Mouse (Mus musculus): ENCODE results near the gene Lmod1. TPM values are rescaled to one million over a fixed set of nuclear protein-coding genes. Genes with fewer than 3 reads are reported as not detected.

Gene Lmod1
- total RNA-seq (2017): not detected in 2 replicates

DNA sequence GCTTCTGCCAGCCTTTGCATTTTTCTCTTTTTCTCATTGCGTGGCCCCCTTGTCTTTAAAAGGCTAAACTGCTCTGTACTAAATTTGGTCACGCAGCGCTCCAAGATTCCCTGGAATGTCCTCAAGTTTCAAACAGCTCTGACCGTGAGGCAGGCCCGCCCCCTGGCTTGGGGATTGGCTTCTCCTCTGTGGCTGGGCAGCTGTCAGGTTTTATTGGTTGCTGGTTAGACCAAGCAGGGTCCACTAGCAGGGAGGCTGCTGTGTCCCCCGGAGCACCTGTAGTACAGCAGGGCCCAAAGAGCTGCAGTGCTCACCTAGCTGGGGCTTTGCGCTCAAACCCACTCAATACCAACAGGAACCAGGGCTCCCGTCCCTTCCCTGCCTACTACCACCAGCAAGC, at the start of gene Lmod1:
Gene Lmod1, plus strand, starts transcription at position 237 of the 400 bp plus-strand sequence.
- no peak for ATAC-seq (replicated peaks in 1 of 2; ENCODE audit: insufficient read depth in 1 of 2, low FRiP score in 2 of 2, low TSS enrichment in 1 of 2, low read depth in 1 of 2, poor library complexity in 2 of 2, severe bottlenecking in 2 of 2)

- ATAC-seq (replicated peaks in 1 of 2; ENCODE audit: insufficient read depth in 1 of 2, low FRiP score in 2 of 2, low TSS enrichment in 1 of 2, low read depth in 1 of 2, poor library complexity in 2 of 2, severe bottlenecking in 2 of 2): peak; percentile 43 to 55; a peak in 3 of 4 replicates
Observed at GRCm38 (mm10) chr1:135280646-135281045, 44.0 kb upstream of the Lmod1 start.

DNA sequence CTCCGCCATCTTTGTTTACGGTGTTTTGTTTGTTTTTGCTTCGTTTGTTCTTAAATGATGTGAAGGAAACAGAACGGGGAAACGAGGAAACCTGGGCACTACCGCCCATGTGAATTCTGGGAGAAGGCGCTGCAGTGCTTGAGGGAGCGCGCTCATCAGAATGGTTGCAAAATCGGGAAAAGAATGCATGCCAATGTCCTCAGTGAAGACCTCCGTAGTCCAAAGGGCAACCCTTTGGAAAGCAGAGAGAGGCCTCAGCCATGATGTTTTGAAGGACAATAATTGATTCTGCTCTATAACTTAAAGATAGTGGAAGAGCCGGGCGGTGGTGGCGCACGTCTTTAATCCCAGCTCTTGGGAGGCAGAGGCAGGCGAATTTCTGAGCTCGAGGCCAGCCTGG, 42.8 kb upstream of the Lmod1 start:
- ATAC-seq (replicated peaks in 1 of 2; ENCODE audit: insufficient read depth in 1 of 2, low FRiP score in 2 of 2, low TSS enrichment in 1 of 2, low read depth in 1 of 2, poor library complexity in 2 of 2, severe bottlenecking in 2 of 2): no peak

DNA sequence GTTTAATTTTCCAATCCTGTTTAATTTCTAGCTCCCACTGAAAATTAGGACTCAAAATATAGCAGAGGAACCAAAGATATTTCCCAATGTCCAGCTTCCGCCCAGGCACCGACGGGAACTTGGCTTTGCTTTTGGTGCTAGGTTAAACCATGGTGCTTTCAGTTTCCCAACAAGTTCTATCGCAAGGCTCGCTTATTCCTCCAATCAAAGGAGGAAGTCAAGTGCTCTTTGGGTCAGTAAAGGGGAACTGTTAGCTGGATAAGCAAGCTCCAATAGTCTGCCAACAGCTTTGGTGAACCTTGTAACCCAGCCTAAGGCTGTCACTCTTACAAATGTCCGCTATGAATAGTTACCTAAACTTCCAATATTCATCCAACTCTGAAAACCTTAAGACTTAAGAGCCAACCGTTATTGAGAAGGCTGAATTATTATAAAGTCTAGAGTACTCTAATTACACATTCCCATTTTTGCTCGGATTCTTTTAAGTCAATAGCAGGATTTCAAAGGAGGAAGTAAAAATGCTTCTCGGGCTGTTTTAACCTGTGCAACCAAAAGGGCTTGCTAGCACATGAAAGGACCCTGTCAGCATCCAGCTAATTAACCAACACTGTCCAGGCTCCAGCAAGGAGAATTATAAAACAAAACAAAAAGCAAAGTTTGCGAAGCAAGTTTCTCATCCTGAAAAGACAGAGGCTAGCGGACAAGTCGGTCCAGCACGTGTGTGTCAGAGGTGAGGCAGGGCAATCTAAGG, 41.9 kb upstream of the Lmod1 start:
- ATAC-seq (replicated peaks in 1 of 2; ENCODE audit: insufficient read depth in 1 of 2, low FRiP score in 2 of 2, low TSS enrichment in 1 of 2, low read depth in 1 of 2, poor library complexity in 2 of 2, severe bottlenecking in 2 of 2): peak; percentile 76 to 84

DNA sequence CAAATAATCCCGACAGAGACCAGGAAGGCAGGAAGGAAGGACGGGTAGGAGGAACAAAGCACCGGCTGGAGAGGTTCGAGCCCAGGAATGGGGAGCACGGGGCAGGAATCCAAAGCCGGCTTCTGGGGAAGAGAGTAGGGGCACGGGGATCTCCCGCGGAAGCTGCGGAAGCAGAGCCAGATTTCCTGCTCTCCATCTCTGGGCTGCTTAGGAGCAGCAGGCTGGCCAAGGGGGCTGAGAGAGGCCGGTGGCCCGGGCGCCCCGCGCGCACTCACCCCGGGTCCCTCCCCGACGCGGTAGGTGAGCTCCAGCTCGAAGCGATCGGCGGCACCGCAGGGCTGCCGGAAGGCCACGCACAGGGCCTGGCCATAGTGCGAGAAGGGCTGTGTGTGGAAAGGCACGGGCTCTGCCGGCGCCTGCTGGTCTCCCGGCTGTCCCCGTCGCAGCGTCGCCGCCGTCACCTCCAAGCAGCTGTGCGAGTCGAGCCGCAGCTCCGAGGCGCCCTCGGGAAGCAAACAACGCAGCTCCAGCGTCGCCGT, 41.3 kb upstream of the Lmod1 start:
- peak in 1 of 2 experiments; percentile 20; a peak in 1 of 4 replicates for ATAC-seq (replicated peaks in 1 of 2; ENCODE audit: insufficient read depth in 1 of 2, low FRiP score in 2 of 2, low TSS enrichment in 1 of 2, low read depth in 1 of 2, poor library complexity in 2 of 2, severe bottlenecking in 2 of 2)

- ATAC-seq (replicated peaks in 1 of 2; ENCODE audit: insufficient read depth in 1 of 2, low FRiP score in 2 of 2, low TSS enrichment in 1 of 2, low read depth in 1 of 2, poor library complexity in 2 of 2, severe bottlenecking in 2 of 2): peak; percentile 52 to 57
Observed at GRCm38 (mm10) chr1:135283826-135284291, 40.7 kb upstream of the Lmod1 start, which contains the start of gene Rnpep. Gene Rnpep, minus strand, starts transcription at chr1:135284084.

GRCm38 (mm10) chr1:135286311-135286710, 38.3 kb upstream of the Lmod1 start:
- no peak for ATAC-seq (replicated peaks in 1 of 2; ENCODE audit: insufficient read depth in 1 of 2, low FRiP score in 2 of 2, low TSS enrichment in 1 of 2, low read depth in 1 of 2, poor library complexity in 2 of 2, severe bottlenecking in 2 of 2)

GRCm38 (mm10) chr1:135290908-135291307, 33.7 kb upstream of the Lmod1 start:
- ATAC-seq (replicated peaks in 1 of 2; ENCODE audit: insufficient read depth in 1 of 2, low FRiP score in 2 of 2, low TSS enrichment in 1 of 2, low read depth in 1 of 2, poor library complexity in 2 of 2, severe bottlenecking in 2 of 2): no peak

DNA sequence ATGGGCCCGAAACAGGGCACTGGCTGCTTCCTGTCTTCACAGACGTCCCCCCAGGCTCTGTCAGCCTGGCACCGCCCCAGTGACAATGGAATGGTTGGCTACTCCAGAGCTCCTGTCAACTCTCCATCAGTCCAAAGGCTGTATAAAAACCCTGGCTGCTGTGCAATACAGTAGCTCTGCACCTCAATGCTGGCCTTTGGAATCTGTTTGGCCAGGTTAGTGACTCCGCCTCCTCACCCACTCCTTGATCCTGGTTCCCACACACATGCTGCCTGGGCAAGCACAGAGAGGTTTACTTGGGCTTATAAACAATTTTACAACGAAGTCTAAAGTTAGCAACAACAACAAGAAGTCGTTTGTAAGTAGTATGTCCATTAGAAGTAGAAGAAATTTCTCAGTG, 13.3 kb upstream of the Lmod1 start:
- no peak for ATAC-seq (replicated peaks in 1 of 2; ENCODE audit: insufficient read depth in 1 of 2, low FRiP score in 2 of 2, low TSS enrichment in 1 of 2, low read depth in 1 of 2, poor library complexity in 2 of 2, severe bottlenecking in 2 of 2)

- ATAC-seq (replicated peaks in 1 of 2; ENCODE audit: insufficient read depth in 1 of 2, low FRiP score in 2 of 2, low TSS enrichment in 1 of 2, low read depth in 1 of 2, poor library complexity in 2 of 2, severe bottlenecking in 2 of 2): no peak
Observed at GRCm38 (mm10) chr1:135312201-135312600, 12.4 kb upstream of the Lmod1 start.

DNA sequence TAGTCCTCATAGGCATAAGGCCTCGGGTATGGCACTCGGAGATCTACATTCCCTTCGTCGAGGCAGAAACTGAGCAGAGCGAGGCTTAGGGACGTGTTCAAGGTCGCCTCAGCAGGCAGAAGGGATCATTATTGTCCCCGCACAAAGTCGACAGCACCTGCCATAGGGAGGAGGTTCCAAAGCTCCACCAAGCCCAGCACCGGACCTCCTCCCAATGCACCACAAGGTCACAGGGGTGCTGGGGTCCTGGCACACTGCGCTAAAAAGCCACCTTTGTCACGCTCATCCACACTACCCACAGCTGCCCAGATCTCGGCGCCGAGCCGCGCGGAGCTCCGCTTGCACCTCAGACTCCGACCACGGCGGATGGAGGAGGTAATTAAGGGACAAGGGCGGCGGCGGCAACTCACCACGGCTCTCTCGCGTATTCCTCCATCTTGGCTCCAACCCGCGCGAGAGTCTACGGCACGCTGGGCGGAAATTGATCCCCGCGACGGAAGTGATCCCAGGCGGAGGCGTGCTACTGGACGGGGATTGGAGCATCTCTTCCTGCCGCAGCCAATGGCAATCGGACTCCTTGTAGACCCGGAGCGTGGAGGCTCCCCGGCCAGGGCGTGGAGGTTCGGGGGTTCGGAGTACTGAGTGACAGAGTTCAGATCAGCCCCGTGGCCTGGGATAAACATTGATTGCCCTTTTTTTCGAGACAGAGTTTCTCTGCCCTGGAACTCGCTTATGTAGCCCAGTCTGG, 11.1 kb upstream of the Lmod1 start, which contains the start of gene Timm17a:
Gene Timm17a, minus strand, starts transcription at position 495 of the 748 bp plus-strand sequence.
- peak; percentile 100 for ATAC-seq (replicated peaks in 1 of 2; ENCODE audit: insufficient read depth in 1 of 2, low FRiP score in 2 of 2, low TSS enrichment in 1 of 2, low read depth in 1 of 2, poor library complexity in 2 of 2, severe bottlenecking in 2 of 2)

DNA sequence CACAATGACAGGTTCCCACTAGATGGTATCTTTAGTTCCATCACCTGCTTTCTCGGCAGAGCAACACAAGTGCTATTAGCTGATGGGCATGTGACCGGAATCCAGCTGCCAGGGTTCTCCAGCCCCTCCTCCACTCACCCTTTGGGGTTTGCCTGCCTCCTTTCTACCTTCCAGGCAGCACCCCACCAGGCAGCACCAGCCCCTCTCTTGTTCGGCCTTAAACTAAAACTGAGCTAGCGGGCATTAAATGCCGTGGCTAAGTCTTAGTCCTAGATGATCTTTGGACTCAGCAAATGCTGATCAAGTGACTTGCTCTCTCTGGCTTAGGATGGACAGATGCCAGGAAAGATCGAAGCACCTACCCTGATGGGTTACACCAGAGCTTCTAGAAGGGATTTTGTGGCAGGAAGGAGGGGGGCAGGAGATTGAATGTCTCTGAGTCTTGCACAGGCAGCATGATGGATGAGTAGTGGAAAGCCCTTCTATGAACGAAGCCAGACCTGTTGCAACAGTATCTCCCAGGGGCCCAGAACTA, 1.2 kb upstream of the Lmod1 start:
- ATAC-seq (replicated peaks in 1 of 2; ENCODE audit: insufficient read depth in 1 of 2, low FRiP score in 2 of 2, low TSS enrichment in 1 of 2, low read depth in 1 of 2, poor library complexity in 2 of 2, severe bottlenecking in 2 of 2): no peak

GRCm38 (mm10) chr1:135325934-135326333, 1.3 kb downstream of the Lmod1 start:
- ATAC-seq (replicated peaks in 1 of 2; ENCODE audit: insufficient read depth in 1 of 2, low FRiP score in 2 of 2, low TSS enrichment in 1 of 2, low read depth in 1 of 2, poor library complexity in 2 of 2, severe bottlenecking in 2 of 2): no peak

- no peak for ATAC-seq (replicated peaks in 1 of 2; ENCODE audit: insufficient read depth in 1 of 2, low FRiP score in 2 of 2, low TSS enrichment in 1 of 2, low read depth in 1 of 2, poor library complexity in 2 of 2, severe bottlenecking in 2 of 2)
Observed at GRCm38 (mm10) chr1:135328368-135328767, 3.8 kb downstream of the Lmod1 start.

DNA sequence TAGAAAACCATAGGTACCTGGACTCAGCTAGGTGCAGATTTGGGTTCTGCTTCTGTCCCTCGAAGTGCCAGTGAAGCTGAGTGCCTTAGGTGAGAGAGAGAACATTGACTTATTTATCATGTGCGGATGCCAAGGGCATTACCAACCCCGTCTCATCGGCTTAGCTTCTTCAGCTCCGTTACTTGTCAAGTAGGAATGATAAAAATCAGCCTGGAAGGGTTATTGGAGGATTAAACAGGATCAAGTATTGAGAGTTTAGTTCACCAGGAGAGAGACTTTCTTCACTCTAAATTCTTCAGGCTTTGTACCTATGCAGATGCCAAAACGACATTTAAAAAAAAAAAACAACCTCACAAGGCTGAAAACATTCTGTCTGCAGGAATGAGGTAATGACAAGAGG, 6.0 kb downstream of the Lmod1 start:
- ATAC-seq (replicated peaks in 1 of 2; ENCODE audit: insufficient read depth in 1 of 2, low FRiP score in 2 of 2, low TSS enrichment in 1 of 2, low read depth in 1 of 2, poor library complexity in 2 of 2, severe bottlenecking in 2 of 2): no peak

- ATAC-seq (replicated peaks in 1 of 2; ENCODE audit: insufficient read depth in 1 of 2, low FRiP score in 2 of 2, low TSS enrichment in 1 of 2, low read depth in 1 of 2, poor library complexity in 2 of 2, severe bottlenecking in 2 of 2): no peak
Observed at GRCm38 (mm10) chr1:135341947-135342346, 17.3 kb downstream of the Lmod1 start.

DNA sequence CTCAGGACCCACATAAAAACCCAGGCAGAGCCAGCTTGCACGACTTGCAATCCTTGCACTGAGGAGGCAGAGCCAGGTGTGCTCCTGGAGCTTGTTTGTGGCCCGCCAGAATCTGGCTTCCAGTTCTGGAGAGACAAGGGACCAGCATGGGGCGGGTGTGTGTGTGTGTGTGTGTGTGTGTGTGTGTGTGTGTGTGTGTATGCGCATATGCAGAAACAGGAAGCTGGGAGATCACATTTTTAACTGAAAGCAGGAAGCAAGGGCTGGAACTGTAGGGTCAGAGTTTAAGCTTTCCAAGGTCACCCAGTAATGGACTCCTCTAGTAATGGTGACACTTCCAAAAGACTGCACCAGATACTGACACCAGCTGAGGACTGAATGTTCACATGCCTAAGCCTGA, 19.4 kb downstream of the Lmod1 start:
- no peak for ATAC-seq (replicated peaks in 1 of 2; ENCODE audit: insufficient read depth in 1 of 2, low FRiP score in 2 of 2, low TSS enrichment in 1 of 2, low read depth in 1 of 2, poor library complexity in 2 of 2, severe bottlenecking in 2 of 2)

DNA sequence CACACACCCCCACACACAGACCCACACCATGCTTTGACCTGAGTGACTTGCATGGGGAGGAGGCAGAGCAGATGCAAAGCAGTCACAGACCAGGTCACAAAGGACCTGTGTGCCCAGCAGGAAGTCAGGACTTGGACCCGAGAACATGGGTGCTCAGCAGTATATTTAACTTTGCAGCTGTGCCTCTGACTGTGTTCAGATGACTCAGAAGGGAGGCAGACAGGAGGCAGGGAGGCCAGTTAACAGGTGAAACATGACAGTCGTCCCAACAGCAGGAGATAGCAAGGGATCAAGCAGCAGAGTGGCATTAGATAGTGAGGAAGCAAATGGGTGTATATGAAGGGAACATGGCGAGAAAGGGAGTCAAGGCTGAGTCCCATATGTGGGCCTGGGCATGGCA, 22.3 kb downstream of the Lmod1 start:
- ATAC-seq (replicated peaks in 1 of 2; ENCODE audit: insufficient read depth in 1 of 2, low FRiP score in 2 of 2, low TSS enrichment in 1 of 2, low read depth in 1 of 2, poor library complexity in 2 of 2, severe bottlenecking in 2 of 2): no peak
